Mouse (Mus musculus): ENCODE measurements around the gene Tff1. TPM values are rescaled to one million over a fixed set of nuclear protein-coding genes. Genes with fewer than 3 reads are reported as not detected.

Gene Tff1
- polyA plus RNA-seq, 1 experiment from 2014 or later: not detected

- Histone ChIP-seq H3K36me3 (ENCODE audit: control insufficient read depth, insufficient read depth, low read length) (no peaks in the 10 kb centered on the region), H3K4me3 (ENCODE audit: low read length) (no peak overlapping the region), H3K4me1 (ENCODE audit: control insufficient read depth, insufficient read depth, low read depth, low read length) (no peaks in the 10 kb centered on the region), H3K4me2 (ENCODE audit: low read length) (no peak overlapping the region), H3K9ac (ENCODE audit: low read depth, low read length) (no peak overlapping the region), H3K27ac (ENCODE audit: low read depth, low read length) (no peak overlapping the region), H3K27me3 (replicated peaks; ENCODE audit: control insufficient read depth, insufficient read depth, low read length) (no peaks in the 10 kb centered on the region), H3K9me3 (ENCODE audit: control insufficient read depth, low read length) (no peaks in the 10 kb centered on the region)
- no peak for ATAC-seq
- WGBS: 77% methylated on average over 9 of the region's 9 CpGs
These were observed 28.3 kb upstream of the Tff1 start for GRCm38 (mm10) chr17:31193360-31193759.

GRCm38 (mm10) chr17:31192663-31193062 lies 27.6 kb upstream of the Tff1 start:
- ATAC-seq: no peak
- 70% methylated on average over 2 of the region's 2 CpGs for WGBS

GRCm38 (mm10) chr17:31191825-31192224 lies 26.7 kb upstream of the Tff1 start:
- no peak overlapping the region for H3K4me3 ChIP-seq (ENCODE audit: low read length)
- no peaks in the 10 kb centered on the region for H3K27me3 ChIP-seq (replicated peaks; ENCODE audit: control insufficient read depth, insufficient read depth, low read length)
- ATAC-seq: no peak
- H3K4me2 ChIP-seq (ENCODE audit: low read length): no peak overlapping the region
- no peak overlapping the region for H3K27ac ChIP-seq (ENCODE audit: low read depth, low read length)
- H3K9me3 ChIP-seq (ENCODE audit: control insufficient read depth, low read length): 0 out of 2 replicates have a peak, but pooled peaks cover under 1% of the 10 kb centered on the region
- no peaks in the 10 kb centered on the region for H3K36me3 ChIP-seq (ENCODE audit: control insufficient read depth, insufficient read depth, low read length)
- 71% methylated on average over 8 of the region's 8 CpGs for WGBS
- no peak overlapping the region for H3K9ac ChIP-seq (ENCODE audit: low read depth, low read length)
- no peaks in the 10 kb centered on the region for H3K4me1 ChIP-seq (ENCODE audit: control insufficient read depth, insufficient read depth, low read depth, low read length)

More at GRCm38 (mm10) chr17:31192663-31193062, 27.6 kb upstream of the Tff1 start:
- Histone ChIP-seq H3K9me3 (ENCODE audit: control insufficient read depth, low read length) (no peaks in the 10 kb centered on the region), H3K27me3 (replicated peaks; ENCODE audit: control insufficient read depth, insufficient read depth, low read length) (no peaks in the 10 kb centered on the region), H3K9ac (ENCODE audit: low read depth, low read length) (no peak overlapping the region), H3K27ac (ENCODE audit: low read depth, low read length) (no peak overlapping the region), H3K4me3 (ENCODE audit: low read length) (no peak overlapping the region), H3K4me1 (ENCODE audit: control insufficient read depth, insufficient read depth, low read depth, low read length) (no peaks in the 10 kb centered on the region), H3K36me3 (ENCODE audit: control insufficient read depth, insufficient read depth, low read length) (no peaks in the 10 kb centered on the region), H3K4me2 (ENCODE audit: low read length) (no peak overlapping the region)

- Histone ChIP-seq H3K4me1 (ENCODE audit: control insufficient read depth, insufficient read depth, low read depth, low read length) (no peaks in the 10 kb centered on the region), H3K9me3 (ENCODE audit: control insufficient read depth, low read length) (0 out of 2 replicates have a peak, but pooled peaks cover 2% of the 10 kb centered on the region), H3K4me3 (ENCODE audit: low read length) (no peak overlapping the region), H3K27me3 (replicated peaks; ENCODE audit: control insufficient read depth, insufficient read depth, low read length) (no peaks in the 10 kb centered on the region), H3K36me3 (ENCODE audit: control insufficient read depth, insufficient read depth, low read length) (no peaks in the 10 kb centered on the region), H3K9ac (ENCODE audit: low read depth, low read length) (no peak overlapping the region), H3K4me2 (ENCODE audit: low read length) (no peak overlapping the region), H3K27ac (ENCODE audit: low read depth, low read length) (no peak overlapping the region)
- 23% methylated on average over 4 of the region's 4 CpGs for WGBS
- peak; percentile 72; the same call in 1 of the 2 replicates for ATAC-seq
These were observed 22.3 kb upstream of the Tff1 start for GRCm38 (mm10) chr17:31187370-31187769.

- Histone ChIP-seq H3K4me1 (ENCODE audit: control insufficient read depth, insufficient read depth, low read depth, low read length) (no peaks in the 10 kb centered on the region), H3K36me3 (ENCODE audit: control insufficient read depth, insufficient read depth, low read length) (no peaks in the 10 kb centered on the region), H3K27me3 (replicated peaks; ENCODE audit: control insufficient read depth, insufficient read depth, low read length) (no peaks in the 10 kb centered on the region), H3K9me3 (ENCODE audit: control insufficient read depth, low read length) (0 out of 2 replicates have a peak, but pooled peaks cover 2% of the 10 kb centered on the region), H3K4me3 (ENCODE audit: low read length) (no peak overlapping the region), H3K4me2 (ENCODE audit: low read length) (no peak overlapping the region), H3K9ac (ENCODE audit: low read depth, low read length) (no peak overlapping the region), H3K27ac (ENCODE audit: low read depth, low read length) (no peak overlapping the region)
- ATAC-seq: no peak
- 85% methylated on average over 12 of the region's 12 CpGs for WGBS
These were observed 19.4 kb upstream of the Tff1 start for GRCm38 (mm10) chr17:31184269-31184990.

GRCm38 (mm10) chr17:31183180-31183974 lies 18.3 kb upstream of the Tff1 start:
- 70% methylated on average over 12 of the region's 12 CpGs for WGBS
- H3K4me1 ChIP-seq (ENCODE audit: control insufficient read depth, insufficient read depth, low read depth, low read length): no peaks in the 10 kb centered on the region
- H3K9me3 ChIP-seq (ENCODE audit: control insufficient read depth, low read length): 0 out of 2 replicates have a peak, but pooled peaks cover 2% of the 10 kb centered on the region
- H3K27me3 ChIP-seq (replicated peaks; ENCODE audit: control insufficient read depth, insufficient read depth, low read length): no peaks in the 10 kb centered on the region
- no peak overlapping the region for H3K9ac ChIP-seq (ENCODE audit: low read depth, low read length)
- H3K4me3 ChIP-seq (ENCODE audit: low read length): no peak overlapping the region
- H3K36me3 ChIP-seq (ENCODE audit: control insufficient read depth, insufficient read depth, low read length): no peaks in the 10 kb centered on the region
- no peak overlapping the region for H3K27ac ChIP-seq (ENCODE audit: low read depth, low read length)
- H3K4me2 ChIP-seq (ENCODE audit: low read length): no peak overlapping the region
- ATAC-seq: no peak

GRCm38 (mm10) chr17:31181490-31181889 lies 16.4 kb upstream of the Tff1 start:
- no peak for ATAC-seq
- 88% methylated on average over 4 of the region's 4 CpGs for WGBS

GRCm38 (mm10) chr17:31176321-31176720 lies 11.2 kb upstream of the Tff1 start:
- H3K4me3 ChIP-seq (ENCODE audit: low read length): no peak overlapping the region
- no peak overlapping the region for H3K27ac ChIP-seq (ENCODE audit: low read depth, low read length)
- 92% methylated on average over 4 of the region's 4 CpGs for WGBS

More at GRCm38 (mm10) chr17:31181490-31181889, 16.4 kb upstream of the Tff1 start:
- Histone ChIP-seq H3K4me2 (ENCODE audit: low read length) (no peak overlapping the region), H3K27me3 (replicated peaks; ENCODE audit: control insufficient read depth, insufficient read depth, low read length) (no peaks in the 10 kb centered on the region), H3K27ac (ENCODE audit: low read depth, low read length) (no peak overlapping the region), H3K4me1 (ENCODE audit: control insufficient read depth, insufficient read depth, low read depth, low read length) (no peaks in the 10 kb centered on the region), H3K9ac (ENCODE audit: low read depth, low read length) (no peak overlapping the region), H3K9me3 (ENCODE audit: control insufficient read depth, low read length) (no peaks in the 10 kb centered on the region), H3K36me3 (ENCODE audit: control insufficient read depth, insufficient read depth, low read length) (no peaks in the 10 kb centered on the region), H3K4me3 (ENCODE audit: low read length) (no peak overlapping the region)

GRCm38 (mm10) chr17:31169796-31170195 lies 4.7 kb upstream of the Tff1 start:
- no peak overlapping the region for H3K27ac ChIP-seq (ENCODE audit: low read depth, low read length)
- H3K27me3 ChIP-seq (replicated peaks; ENCODE audit: control insufficient read depth, insufficient read depth, low read length): no peaks in the 10 kb centered on the region
- H3K4me3 ChIP-seq (ENCODE audit: low read length): no peak overlapping the region
- no peak overlapping the region for H3K4me2 ChIP-seq (ENCODE audit: low read length)
- WGBS: 91% methylated on average over 5 of the region's 5 CpGs
- no peaks in the 10 kb centered on the region for H3K9me3 ChIP-seq (ENCODE audit: control insufficient read depth, low read length)
- no peak for ATAC-seq
- no peaks in the 10 kb centered on the region for H3K36me3 ChIP-seq (ENCODE audit: control insufficient read depth, insufficient read depth, low read length)
- no peak overlapping the region for H3K9ac ChIP-seq (ENCODE audit: low read depth, low read length)
- no peaks in the 10 kb centered on the region for H3K4me1 ChIP-seq (ENCODE audit: control insufficient read depth, insufficient read depth, low read depth, low read length)

More at GRCm38 (mm10) chr17:31176321-31176720, 11.2 kb upstream of the Tff1 start:
- H3K4me2 ChIP-seq (ENCODE audit: low read length): no peak overlapping the region
- no peak for ATAC-seq
- no peaks in the 10 kb centered on the region for H3K27me3 ChIP-seq (replicated peaks; ENCODE audit: control insufficient read depth, insufficient read depth, low read length)
- H3K4me1 ChIP-seq (ENCODE audit: control insufficient read depth, insufficient read depth, low read depth, low read length): no peaks in the 10 kb centered on the region
- no peaks in the 10 kb centered on the region for H3K36me3 ChIP-seq (ENCODE audit: control insufficient read depth, insufficient read depth, low read length)
- no peaks in the 10 kb centered on the region for H3K9me3 ChIP-seq (ENCODE audit: control insufficient read depth, low read length)
- H3K9ac ChIP-seq (ENCODE audit: low read depth, low read length): no peak overlapping the region

Measured in hindbrain, embryonic 16.5 days (tissue).